Mouse (Mus musculus) duodenum, adult 2 months (tissue): ENCODE data around the gene Tcea3. TPM values are rescaled to one million over a fixed set of nuclear protein-coding genes. Genes with fewer than 3 reads are reported as not detected.

ENCODE experiments used
- polyA plus RNA-seq: library from polyadenylated mRNA; depleted of rRNA; stranded (reverse); fragments of >200 nt; gene quantifications from 2 replicates; pipeline ENCODE4 v1.2.3, GENCODE M21; 2012; ENCODE audit warnings: low replicate concordance; rRNA removed

Gene Tcea3
- polyA plus RNA-seq: 6.2 and 7.8 TPM in 2 replicates

DNA sequence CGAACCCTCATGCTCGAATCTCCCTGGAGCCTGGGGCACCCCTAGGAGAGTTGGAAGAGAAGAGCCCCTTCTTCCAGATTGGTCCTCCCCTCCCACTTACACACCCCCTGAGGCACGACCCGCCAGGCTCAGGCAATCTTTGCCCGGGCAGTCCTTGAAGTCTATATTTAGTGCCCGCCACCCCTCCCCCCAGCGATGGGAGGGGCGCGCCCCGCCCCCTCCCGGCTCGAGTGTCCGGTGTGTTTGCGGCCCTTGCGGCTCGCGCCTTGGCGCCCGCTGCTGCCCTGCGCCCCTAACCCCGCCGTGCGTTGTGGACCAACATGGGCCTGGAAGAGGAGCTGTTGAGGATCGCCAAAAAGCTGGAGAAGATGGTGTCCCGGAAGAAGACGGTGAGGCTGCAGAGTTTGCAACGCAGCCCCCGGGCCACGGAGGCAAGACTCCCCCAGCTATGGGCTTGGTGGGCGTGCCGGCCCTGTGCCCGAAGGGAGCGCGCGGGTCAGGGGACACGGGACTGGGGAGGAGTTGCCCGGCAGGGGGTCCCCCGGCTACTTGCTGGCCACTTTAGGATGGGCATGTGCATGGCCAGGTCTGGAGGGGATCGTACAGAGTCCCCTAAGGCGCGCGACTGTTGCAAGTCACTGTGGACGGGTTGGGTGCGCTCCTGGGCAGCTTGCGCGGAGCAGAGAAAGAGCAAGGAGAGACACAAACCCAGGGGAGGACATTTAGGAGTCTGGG lies at the start of gene Tcea3:
TSS of gene Tcea3 (plus strand) at position 1 of the 735 bp plus-strand sequence.

DNA sequence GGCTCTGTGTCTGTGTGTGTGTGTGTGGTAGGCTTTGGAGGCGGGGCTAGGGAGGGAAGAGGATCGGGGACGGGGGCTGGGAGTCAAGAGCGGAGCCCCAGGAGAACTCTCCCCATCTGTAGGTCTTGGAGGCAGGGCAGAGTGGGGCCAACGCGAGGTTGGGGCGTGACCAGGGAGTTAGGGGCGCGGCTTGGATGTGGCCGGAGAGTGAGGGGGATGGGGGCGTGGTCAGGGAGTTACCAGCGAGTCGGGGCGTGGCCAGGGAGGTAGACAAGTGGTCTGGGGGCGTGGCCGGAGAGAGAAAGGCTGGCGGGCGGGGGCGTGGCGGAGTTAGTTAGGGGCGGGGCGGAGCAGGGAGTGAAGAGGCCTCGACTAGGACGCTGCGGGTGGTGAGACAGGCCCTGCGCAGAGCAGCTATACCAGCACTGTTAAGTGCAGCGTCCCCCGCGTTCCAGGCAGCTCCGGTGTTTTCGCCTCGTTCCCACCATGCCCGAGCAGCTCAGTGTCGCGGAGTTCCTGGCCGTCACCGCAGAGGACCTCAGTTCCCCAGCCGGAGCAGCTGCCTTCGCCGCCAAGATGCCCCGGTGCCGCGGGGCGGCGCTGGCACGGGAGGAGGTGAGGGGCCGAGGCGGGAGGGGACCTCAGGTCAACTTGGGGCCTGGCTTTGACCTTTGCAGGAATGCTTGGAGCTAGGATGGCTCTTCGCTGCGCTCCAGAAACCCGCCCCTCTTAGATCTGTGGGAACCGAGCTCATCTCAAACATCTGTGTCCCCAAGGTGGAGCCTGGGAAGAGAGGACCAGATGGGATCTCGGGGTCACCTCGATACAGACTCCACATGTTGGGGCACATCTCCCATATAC lies 41.3 kb upstream of the Tcea3 start, which contains the start of gene Asap3:
TSS of gene Asap3 (plus strand) at position 333 of the 861 bp plus-strand sequence.

DNA sequence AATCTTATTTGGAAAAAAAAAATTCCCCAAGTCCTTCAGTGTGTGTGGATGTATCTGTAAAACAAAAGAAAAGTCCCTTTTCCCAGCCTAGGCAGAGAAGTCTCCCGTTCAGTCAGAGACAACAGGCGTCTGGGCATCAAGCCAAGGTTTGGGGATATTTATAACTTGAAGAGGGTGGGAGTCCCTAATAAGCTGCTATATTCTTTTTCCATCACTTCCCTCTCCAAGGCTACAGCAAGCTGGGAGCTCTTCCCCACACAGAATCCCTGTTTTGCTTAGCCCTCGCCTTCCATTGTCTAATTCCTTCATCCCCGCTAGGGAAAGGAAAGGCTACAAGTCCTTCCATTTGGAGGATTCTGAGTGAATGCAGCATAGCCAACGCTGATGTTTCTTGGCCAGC lies 36.9 kb downstream of the Tcea3 start, which contains the start of gene Zfp46:
TSS of gene Zfp46 (plus strand) at position 229 of the 400 bp plus-strand sequence.

DNA sequence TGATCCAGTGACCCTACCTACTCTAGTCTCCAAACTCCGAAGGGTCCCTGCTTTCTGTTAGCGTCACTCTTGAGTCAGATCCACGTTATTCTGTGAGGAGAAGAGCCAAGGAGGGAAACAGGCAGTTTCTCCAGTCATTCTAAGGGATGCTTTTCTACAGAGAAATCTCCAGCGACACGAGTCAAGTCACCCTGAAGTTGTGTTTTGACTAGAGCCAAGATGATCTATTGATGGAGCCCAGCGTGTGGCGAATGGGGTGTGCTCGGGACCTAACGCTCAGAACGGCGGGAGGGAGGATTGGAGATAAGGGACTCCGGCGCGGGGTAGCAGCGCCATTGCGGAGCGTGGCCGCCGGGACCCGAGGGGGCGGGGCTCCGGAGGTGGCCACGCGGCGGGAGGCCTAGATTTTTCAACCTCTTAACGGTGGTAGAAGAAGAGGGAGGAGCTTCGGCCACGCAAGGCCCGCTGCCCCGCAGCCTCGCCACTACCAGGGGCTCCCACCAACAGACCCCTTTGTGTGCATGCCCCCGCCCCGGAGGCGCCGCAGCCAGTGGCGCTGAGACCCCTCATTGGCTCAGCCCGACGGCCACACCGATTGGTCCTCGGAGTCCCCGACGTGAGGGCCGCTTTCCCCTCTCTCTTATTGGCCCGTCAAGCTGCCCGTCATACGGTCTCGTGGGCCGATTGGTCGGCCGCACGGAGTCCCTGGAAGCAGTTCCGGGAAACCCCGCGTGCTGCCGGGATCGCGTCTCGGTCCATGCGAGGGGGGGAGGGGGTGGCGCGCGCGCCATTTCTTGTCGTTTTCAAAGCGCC lies 62.9 kb downstream of the Tcea3 start, which contains the start of gene Hnrnpr:
TSS of gene Hnrnpr (plus strand) at position 714 of the 813 bp plus-strand sequence.

Other genes starting within 250 kb of the Tcea3 start
- 2.6 and 3.3 TPM in 2 replicates for gene Eloa, start 226.0 kb upstream of the Tcea3 start, polyA plus RNA-seq
- 112 and 150 TPM in 2 replicates for gene Rpl11, start 194.3 kb upstream of the Tcea3 start, polyA plus RNA-seq
- 363 and 383 TPM in 2 replicates for gene Id3, start 104.2 kb upstream of the Tcea3 start, polyA plus RNA-seq
- 10.4 and 14.8 TPM in 2 replicates for gene E2f2, start 75.3 kb upstream of the Tcea3 start, polyA plus RNA-seq
- gene Asap3, start 41.4 kb upstream of the Tcea3 start, polyA plus RNA-seq: 1.8 and 1.9 TPM in 2 replicates
- 4.7 and 7.2 TPM in 2 replicates for gene Zfp46, start 37.0 kb downstream of the Tcea3 start, polyA plus RNA-seq
- gene Hnrnpr, start 63.2 kb downstream of the Tcea3 start, polyA plus RNA-seq: 0.90 and 1.5 TPM in 2 replicates
- gene Htr1d, start 175.8 kb downstream of the Tcea3 start, polyA plus RNA-seq: 0.14 TPM in 1 of 2 replicates, not detected in the other
- 0.60 and 1.2 TPM in 2 replicates for gene 6030445D17Rik, start 214.5 kb downstream of the Tcea3 start, polyA plus RNA-seq
- 6.8 and 8.6 TPM in 2 replicates for gene Luzp1, start 222.0 kb downstream of the Tcea3 start, polyA plus RNA-seq